Mouse (Mus musculus) left cerebral cortex, adult 11 months (tissue): Measurements from ENCODE around the gene Ube2k.
"Not testable (repeated sequence)": the region's sequence is repeated elsewhere in the genome, so short reads cannot be mapped to it uniquely, and the experiment has no call there.

Experiments
- DNase-seq: peaks from one replicate; pipeline ENCODE4 v3.0.0; 2022; ENCODE audit warnings: low spot score

Gene Ube2k

GRCm38 (mm10) chr5:65536751-65537419 lies at the start of gene Ube2k, which contains the start of gene Smim14:
TSS of gene Ube2k (plus strand) at chr5:65537233.
TSS of gene Smim14 (minus strand) at chr5:65537184.
- peak; percentile 90 for DNase-seq

- no peak for DNase-seq
These were observed 49.7 kb upstream of the Ube2k start for GRCm38 (mm10) chr5:65487381-65487780.

- no peak for DNase-seq
These were observed 48.3 kb upstream of the Ube2k start for GRCm38 (mm10) chr5:65488725-65489124.

- DNase-seq = no peak
These were observed 47.2 kb upstream of the Ube2k start for GRCm38 (mm10) chr5:65489830-65490229.

- peak; percentile 44 for DNase-seq
These were observed 45.0 kb upstream of the Ube2k start for GRCm38 (mm10) chr5:65491767-65492715.

GRCm38 (mm10) chr5:65492716-65493531 lies 44.1 kb upstream of the Ube2k start, which contains the start of gene Gm43552:
TSS of gene Gm43552 (minus strand) at chr5:65492833.
- DNase-seq = peak; percentile 93

- no peak for DNase-seq
These were observed 36.8 kb upstream of the Ube2k start for GRCm38 (mm10) chr5:65500231-65500630.

- no peak for DNase-seq
These were observed 35.6 kb upstream of the Ube2k start for GRCm38 (mm10) chr5:65501407-65501806.

- DNase-seq = no peak
These were observed 31.2 kb upstream of the Ube2k start for GRCm38 (mm10) chr5:65505786-65506185.

GRCm38 (mm10) chr5:65508395-65508794 lies 28.6 kb upstream of the Ube2k start:
- DNase-seq = no peak

- no peak for DNase-seq
These were observed 23.5 kb upstream of the Ube2k start for GRCm38 (mm10) chr5:65513506-65513905.

- DNase-seq = no peak
These were observed 22.3 kb upstream of the Ube2k start for GRCm38 (mm10) chr5:65514635-65515278.

- DNase-seq = no peak
These were observed 15.2 kb upstream of the Ube2k start for GRCm38 (mm10) chr5:65521803-65522202.

- DNase-seq = no peak
These were observed 12.2 kb upstream of the Ube2k start for GRCm38 (mm10) chr5:65524831-65525230.

- no peak for DNase-seq
These were observed 11.2 kb upstream of the Ube2k start for GRCm38 (mm10) chr5:65525674-65526443.

GRCm38 (mm10) chr5:65531283-65531682 lies 5.8 kb upstream of the Ube2k start:
- DNase-seq = no peak

- no peak for DNase-seq
These were observed 2.5 kb upstream of the Ube2k start for GRCm38 (mm10) chr5:65534496-65534895.

- DNase-seq = peak; percentile 18
These were observed 1.5 kb upstream of the Ube2k start for GRCm38 (mm10) chr5:65535457-65536067.

GRCm38 (mm10) chr5:65536068-65536465 lies 966 bp upstream of the Ube2k start:
- DNase-seq = not testable (repeated sequence)

- no peak for DNase-seq
These were observed 513 bp downstream of the Ube2k start for GRCm38 (mm10) chr5:65537420-65538071.
